Mouse (Mus musculus): ENCODE data around the gene Apoe.

- TF ChIP-seq CTCF (IDR thresholded peaks at IDR 0.05; ENCODE audit: low read depth, low read length) (no peak), POLR2A (IDR thresholded peaks at IDR 0.05; ENCODE audit: borderline replicate concordance, low read depth, low read length) (no peak)
Measured at GRCm38 (mm10) chr7:19697949-19698906, 760 bp downstream of the Apoe start.
